Mouse (Mus musculus) ES-E14 (cell line): ENCODE measurements at regions not wholly inside any gene's neighbourhood (a gene's known extent, or its start where the extent isn't known, plus 50 kb on each side); places are given as distances from the start of the nearest gene placed in this dataset.

Source experiments
- DNase-seq: peaks from one replicate; pipeline ENCODE4 v3.0.0-alpha.2; 2013; ENCODE audit warnings: low read depth, low spot score
- H3K27ac ChIP-seq: 2 replicates; pipeline ENCODE4 v1.5.1; 2012; ENCODE audit warnings: low read depth, mild to moderate bottlenecking, low read length, moderate library complexity, mixed read lengths; ENCODE audit not compliant: poor library complexity, insufficient read depth, severe bottlenecking
- H3K36me3 ChIP-seq: 2 replicates; pipeline ENCODE4 v1.6.1; 2012; ENCODE audit warnings: mild to moderate bottlenecking, low read length, moderate library complexity, mixed read lengths; ENCODE audit not compliant: control insufficient read depth, poor library complexity, insufficient read depth, severe bottlenecking
- H3K4me1 ChIP-seq, 2 experiments: fragments of 150-350 bp in 1 of 2; sonication (generic) in 1 of 2; 2 replicates each; pipeline ENCODE4 v1.6.1; 2012; ENCODE audit warnings: low read length in 2 of 2, mild to moderate bottlenecking in 1 of 2, mixed read lengths in 1 of 2; ENCODE audit not compliant: control insufficient read depth in 2 of 2, insufficient read depth in 2 of 2, poor library complexity in 1 of 2
- H3K4me3 ChIP-seq, 2 experiments: fragments of 150-350 bp in 1 of 2; sonication (generic) in 1 of 2; 2 replicates each; pipeline ENCODE4 v1.5.1; 2012; ENCODE audit warnings: low read length in 2 of 2, low read depth in 1 of 2, mild to moderate bottlenecking in 1 of 2, mixed read lengths in 1 of 2; ENCODE audit not compliant: insufficient read depth in 1 of 2, poor library complexity in 1 of 2, severe bottlenecking in 1 of 2
- H3K9ac ChIP-seq: 2 replicates; pipeline ENCODE4 v1.6.1; 2012; ENCODE audit warnings: low read depth, mild to moderate bottlenecking, low read length, mixed read lengths; ENCODE audit not compliant: poor library complexity, insufficient read depth, severe bottlenecking
- H3K9me3 ChIP-seq: fragments of 150-350 bp; sonication (generic); 2 replicates; pipeline ENCODE4 v1.6.1; 2012; ENCODE audit warnings: low read depth, mild to moderate bottlenecking, low read length; ENCODE audit not compliant: control insufficient read depth, insufficient read depth
- CHD2 ChIP-seq: IDR thresholded peaks from 2 replicates; pipeline ENCODE4 v1.6.1; 2014; ENCODE audit warnings: mild to moderate bottlenecking, low read depth, low read length, inconsistent platforms
- HCFC1 ChIP-seq: IDR thresholded peaks from 2 replicates; pipeline ENCODE4 v1.6.1; 2012; ENCODE audit warnings: low read length, inconsistent platforms, borderline replicate concordance; ENCODE audit not compliant: insufficient read depth
- MAFK ChIP-seq: IDR thresholded peaks from 2 replicates; pipeline ENCODE4 v1.6.1; 2014; ENCODE audit warnings: mild to moderate bottlenecking, low read depth, low read length, inconsistent platforms; ENCODE audit not compliant: insufficient read depth
- ZC3H11A ChIP-seq: IDR thresholded peaks from 2 replicates; pipeline ENCODE4 v1.6.1; 2012; ENCODE audit warnings: low read depth, mild to moderate bottlenecking, inconsistent platforms, low read length, borderline replicate concordance
- ZNF384 ChIP-seq: IDR thresholded peaks from 2 replicates; pipeline ENCODE4 v1.6.1; 2012; ENCODE audit warnings: low read depth, low read length, inconsistent platforms
- in situ Hi-C, 2 experiments: fragments of 600-800 bp; cut with MboI; formaldehyde crosslinking; loops; one replicate each; pipeline ENCODE4 v1.15.1; 2025; ENCODE audit warnings: low sequenced_read_pairs in 2 of 2, inconsistent platforms in 1 of 2; ENCODE audit not compliant: unreplicated experiment in 2 of 2

GRCm38 (mm10) chr6:117514831-117515230 is 326.1 kb upstream of the Zfp637 start:
- TF ChIP-seq HCFC1 (no peak), CHD2 (no peak), MAFK (no peak), ZC3H11A (no peak), ZNF384 (no peak)
- Histone ChIP-seq H3K4me1 (no peaks in the 10 kb centered on the region), H3K36me3 (no peaks in the 10 kb centered on the region), H3K9me3 (no peaks in the 10 kb centered on the region), H3K9ac (no peak overlapping the region), H3K27ac (no peak overlapping the region), H3K4me3 (no peak overlapping the region)
- DNase-seq = no peak
- in situ Hi-C loops = no loop called here

GRCm38 (mm10) chr6:117516906-117517305 is 324.1 kb upstream of the Zfp637 start:
- H3K4me1 ChIP-seq = no peaks in the 10 kb centered on the region
- in situ Hi-C loops = no loop called here
- no peak for DNase-seq
- H3K9me3 ChIP-seq = no peaks in the 10 kb centered on the region
- H3K9ac ChIP-seq = no peak overlapping the region
- H3K27ac ChIP-seq = no peak overlapping the region
- TF ChIP-seq ZC3H11A (no peak), MAFK (no peak), CHD2 (no peak), ZNF384 (no peak), HCFC1 (no peak)
- no peak overlapping the region for H3K4me3 ChIP-seq
- H3K36me3 ChIP-seq = no peaks in the 10 kb centered on the region

GRCm38 (mm10) chr6:117518939-117519338 is 322.0 kb upstream of the Zfp637 start:
- TF ChIP-seq CHD2 (no peak), HCFC1 (no peak), ZNF384 (no peak), ZC3H11A (no peak), MAFK (no peak)
- no peaks in the 10 kb centered on the region for H3K36me3 ChIP-seq
- in situ Hi-C loops = no loop called here

GRCm38 (mm10) chr6:117519466-117519865 is 321.5 kb upstream of the Zfp637 start:
- H3K27ac ChIP-seq = no peak overlapping the region
- in situ Hi-C loops = no loop called here
- TF ChIP-seq ZC3H11A = no peak
- TF ChIP-seq MAFK = no peak
- no peak for TF ChIP-seq ZNF384
- TF ChIP-seq CHD2 = no peak
- TF ChIP-seq HCFC1 = no peak

More at GRCm38 (mm10) chr6:117518939-117519338, 322.0 kb upstream of the Zfp637 start:
- Histone ChIP-seq H3K4me3 (no peak overlapping the region), H3K9ac (no peak overlapping the region), H3K9me3 (no peaks in the 10 kb centered on the region), H3K4me1 (no peaks in the 10 kb centered on the region), H3K27ac (no peak overlapping the region)
- no peak for DNase-seq

GRCm38 (mm10) chr6:117526161-117526935 is 314.6 kb upstream of the Zfp637 start:
- in situ Hi-C loops = no loop called here
- H3K9ac ChIP-seq = no peak overlapping the region
- no peak overlapping the region for H3K4me3 ChIP-seq
- H3K36me3 ChIP-seq = no peaks in the 10 kb centered on the region
- TF ChIP-seq MAFK (no peak), ZC3H11A (no peak), CHD2 (no peak), HCFC1 (no peak), ZNF384 (no peak)
- no peaks in the 10 kb centered on the region for H3K9me3 ChIP-seq
- H3K27ac ChIP-seq = no peak overlapping the region
- H3K4me1 ChIP-seq = no peaks in the 10 kb centered on the region
- no peak for DNase-seq

More at GRCm38 (mm10) chr6:117519466-117519865, 321.5 kb upstream of the Zfp637 start:
- no peaks in the 10 kb centered on the region for H3K36me3 ChIP-seq
- no peaks in the 10 kb centered on the region for H3K9me3 ChIP-seq
- no peaks in the 10 kb centered on the region for H3K4me1 ChIP-seq
- no peak overlapping the region for H3K4me3 ChIP-seq
- DNase-seq = no peak
- H3K9ac ChIP-seq = no peak overlapping the region
